Mouse (Mus musculus): ENCODE results near the gene Snx27. TPM values are rescaled to one million over a fixed set of nuclear protein-coding genes. Genes with fewer than 3 reads are reported as not detected.
A peak's percentile ranks its signal among the peaks of the same experiment; 100 is the strongest.

Snx27 gene
- polyA plus RNA-seq, 1 experiment, result 55.9 TPM

- Histone ChIP-seq H3K27ac (ENCODE audit: insufficient read depth, low read length) (no peak overlapping the region), H3K27me3 (ENCODE audit: control insufficient read depth, insufficient read depth, low read length) (no peaks in the 10 kb centered on the region), H3K4me3 (replicated peaks; ENCODE audit: insufficient read depth, low read depth, low read length) (no peak overlapping the region), H3K4me1 (ENCODE audit: control insufficient read depth, insufficient read depth, low read length) (no peaks in the 10 kb centered on the region)
- TF ChIP-seq CTCF (IDR thresholded peaks at IDR 0.05; ENCODE audit: borderline replicate concordance, insufficient read depth, low read depth, low read length), result no peak
- no peak for DNase-seq
- WGBS, result 87% methylated on average over 2 of the region's 2 CpGs
These were observed 55.8 kb downstream of the Snx27 start for GRCm38 (mm10) chr3:94526731-94527130.

GRCm38 (mm10) chr3:94506664-94507063 is 75.9 kb downstream of the Snx27 start:
- no peaks in the 10 kb centered on the region for H3K4me1 ChIP-seq (ENCODE audit: control insufficient read depth, insufficient read depth, low read length)
- no peaks in the 10 kb centered on the region for H3K27me3 ChIP-seq (ENCODE audit: control insufficient read depth, insufficient read depth, low read length)
- no peak for DNase-seq
- WGBS, result 96% methylated on average over 1 of the region's 1 CpGs
- H3K27ac ChIP-seq (ENCODE audit: insufficient read depth, low read length), result no peak overlapping the region
- TF ChIP-seq CTCF (IDR thresholded peaks at IDR 0.05; ENCODE audit: borderline replicate concordance, insufficient read depth, low read depth, low read length) (no peak), POLR2A (IDR thresholded peaks at IDR 0.05; ENCODE audit: borderline replicate concordance, insufficient read depth, low read length) (no peak)
- no peak overlapping the region for H3K4me3 ChIP-seq (replicated peaks; ENCODE audit: insufficient read depth, low read depth, low read length)

DNA sequence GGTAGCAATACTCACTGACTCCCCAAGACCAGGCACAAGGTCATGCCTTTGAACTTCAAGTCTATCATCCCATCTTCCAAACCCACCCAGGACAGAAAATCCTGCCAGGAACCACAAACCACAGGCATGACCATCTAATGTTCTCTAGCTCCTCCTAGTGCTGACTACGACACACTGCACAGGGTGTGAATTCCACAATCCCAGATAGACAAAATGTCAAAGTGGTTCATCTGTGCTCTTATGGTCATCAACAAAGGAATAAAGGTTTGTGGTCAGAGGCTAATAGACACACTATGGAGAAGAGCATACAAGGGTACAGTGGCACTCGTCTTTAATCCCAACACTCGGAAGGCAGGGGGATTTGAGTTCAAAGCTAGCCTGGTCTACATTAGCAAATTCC is 80.3 kb downstream of the Snx27 start:
- WGBS, result 72% methylated on average over 3 of the region's 3 CpGs

DNA sequence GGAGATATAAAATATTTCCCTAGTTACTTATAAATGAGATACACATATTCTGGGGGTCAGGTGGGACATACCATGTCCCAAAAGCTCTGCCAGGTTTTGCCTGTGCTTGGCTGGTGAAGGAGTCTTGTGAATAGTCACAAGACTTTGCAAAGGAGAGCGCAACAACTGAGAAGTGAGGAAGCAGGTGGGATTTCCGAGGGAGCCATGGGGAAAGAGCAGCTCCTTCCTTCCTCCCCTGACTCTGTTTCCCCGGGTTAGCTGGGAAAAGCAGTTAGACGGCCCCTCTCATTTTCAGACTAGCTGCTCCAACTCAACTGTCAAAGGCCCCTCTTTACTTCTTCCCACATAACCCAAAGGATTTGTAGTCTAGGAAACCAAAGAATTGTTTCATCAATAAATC is 85.4 kb downstream of the Snx27 start:
- H3K27ac ChIP-seq (ENCODE audit: insufficient read depth, low read length), result no peak overlapping the region
- TF ChIP-seq POLR2A (IDR thresholded peaks at IDR 0.05; ENCODE audit: borderline replicate concordance, insufficient read depth, low read length) (no peak), CTCF (IDR thresholded peaks at IDR 0.05; ENCODE audit: borderline replicate concordance, insufficient read depth, low read depth, low read length) (no peak)
- H3K4me1 ChIP-seq (ENCODE audit: control insufficient read depth, insufficient read depth, low read length), result no peaks in the 10 kb centered on the region
- H3K27me3 ChIP-seq (ENCODE audit: control insufficient read depth, insufficient read depth, low read length), result no peaks in the 10 kb centered on the region
- 82% methylated on average over 4 of the region's 4 CpGs for WGBS
- H3K4me3 ChIP-seq (replicated peaks; ENCODE audit: insufficient read depth, low read depth, low read length), result no peak overlapping the region
- DNase-seq, result no peak

More for the DNA sequence above, 80.3 kb downstream of the Snx27 start:
- Histone ChIP-seq H3K4me1 (ENCODE audit: control insufficient read depth, insufficient read depth, low read length) (no peaks in the 10 kb centered on the region), H3K27me3 (ENCODE audit: control insufficient read depth, insufficient read depth, low read length) (no peaks in the 10 kb centered on the region), H3K4me3 (replicated peaks; ENCODE audit: insufficient read depth, low read depth, low read length) (no peak overlapping the region), H3K27ac (ENCODE audit: insufficient read depth, low read length) (no peak overlapping the region)
- TF ChIP-seq POLR2A (IDR thresholded peaks at IDR 0.05; ENCODE audit: borderline replicate concordance, insufficient read depth, low read length) (no peak), CTCF (IDR thresholded peaks at IDR 0.05; ENCODE audit: borderline replicate concordance, insufficient read depth, low read depth, low read length) (peak; percentile 79)
- DNase-seq, result peak; percentile 37 to 38

DNA sequence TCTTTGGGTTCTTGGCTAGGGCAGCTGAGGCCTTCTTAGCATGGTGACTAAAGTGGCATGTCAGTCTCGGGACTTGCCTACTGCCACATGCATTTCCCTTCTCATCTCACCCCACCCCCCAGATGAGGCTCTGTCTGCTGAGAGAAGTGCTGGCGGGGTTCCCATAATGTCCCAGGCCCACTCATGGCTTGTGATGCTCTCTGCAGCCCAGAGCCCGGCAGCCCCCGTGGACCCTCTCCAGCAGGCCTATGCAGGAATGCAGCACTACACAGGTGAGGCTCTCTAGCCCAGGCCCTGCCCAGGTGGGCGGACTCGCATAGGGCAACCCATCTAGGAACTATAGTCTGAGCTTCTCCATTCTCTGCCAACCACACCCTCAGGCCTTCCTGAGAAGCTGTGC is 94.9 kb downstream of the Snx27 start:
- 48% methylated on average over 6 of the region's 6 CpGs for WGBS
- no peaks in the 10 kb centered on the region for H3K27me3 ChIP-seq (ENCODE audit: control insufficient read depth, insufficient read depth, low read length)
- no peak overlapping the region for H3K27ac ChIP-seq (ENCODE audit: insufficient read depth, low read length)
- peaks cover 30% of the 10 kb centered on the region for H3K4me1 ChIP-seq (ENCODE audit: control insufficient read depth, insufficient read depth, low read length)
- H3K4me3 ChIP-seq (replicated peaks; ENCODE audit: insufficient read depth, low read depth, low read length), result no peak overlapping the region
- TF ChIP-seq POLR2A (IDR thresholded peaks at IDR 0.05; ENCODE audit: borderline replicate concordance, insufficient read depth, low read length) (no peak), CTCF (IDR thresholded peaks at IDR 0.05; ENCODE audit: borderline replicate concordance, insufficient read depth, low read depth, low read length) (no peak)
- peak in 1 of 2 experiments; percentile 19 for DNase-seq

DNA sequence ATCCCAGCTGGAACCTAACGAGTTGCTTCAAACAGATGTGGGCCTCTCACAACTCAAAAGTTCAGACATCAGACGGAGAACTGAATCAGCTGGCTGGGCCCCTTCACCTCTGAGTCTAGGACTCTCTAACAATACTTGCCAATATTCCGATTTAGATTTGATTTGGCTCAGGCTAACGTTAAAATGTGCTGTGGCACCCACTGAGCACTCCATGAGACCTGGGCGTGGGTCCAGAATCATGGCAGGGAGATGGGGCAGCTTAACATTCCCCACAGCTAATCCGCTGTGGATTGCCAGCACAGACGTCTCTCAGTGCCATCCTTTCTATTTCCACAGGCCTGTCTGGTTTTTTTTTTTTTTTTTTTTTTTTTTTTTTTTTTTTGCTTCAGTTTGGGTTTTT is 96.6 kb downstream of the Snx27 start:
- H3K27ac ChIP-seq (ENCODE audit: insufficient read depth, low read length), result no peak overlapping the region
- TF ChIP-seq POLR2A (IDR thresholded peaks at IDR 0.05; ENCODE audit: borderline replicate concordance, insufficient read depth, low read length) (no peak), CTCF (IDR thresholded peaks at IDR 0.05; ENCODE audit: borderline replicate concordance, insufficient read depth, low read depth, low read length) (no peak)
- peak; percentile 29 for DNase-seq
- peaks cover 37% of the 10 kb centered on the region for H3K4me1 ChIP-seq (ENCODE audit: control insufficient read depth, insufficient read depth, low read length)
- no peak overlapping the region for H3K4me3 ChIP-seq (replicated peaks; ENCODE audit: insufficient read depth, low read depth, low read length)
- H3K27me3 ChIP-seq (ENCODE audit: control insufficient read depth, insufficient read depth, low read length), result no peaks in the 10 kb centered on the region
- 18% methylated on average over 7 of the region's 7 CpGs for WGBS

DNA sequence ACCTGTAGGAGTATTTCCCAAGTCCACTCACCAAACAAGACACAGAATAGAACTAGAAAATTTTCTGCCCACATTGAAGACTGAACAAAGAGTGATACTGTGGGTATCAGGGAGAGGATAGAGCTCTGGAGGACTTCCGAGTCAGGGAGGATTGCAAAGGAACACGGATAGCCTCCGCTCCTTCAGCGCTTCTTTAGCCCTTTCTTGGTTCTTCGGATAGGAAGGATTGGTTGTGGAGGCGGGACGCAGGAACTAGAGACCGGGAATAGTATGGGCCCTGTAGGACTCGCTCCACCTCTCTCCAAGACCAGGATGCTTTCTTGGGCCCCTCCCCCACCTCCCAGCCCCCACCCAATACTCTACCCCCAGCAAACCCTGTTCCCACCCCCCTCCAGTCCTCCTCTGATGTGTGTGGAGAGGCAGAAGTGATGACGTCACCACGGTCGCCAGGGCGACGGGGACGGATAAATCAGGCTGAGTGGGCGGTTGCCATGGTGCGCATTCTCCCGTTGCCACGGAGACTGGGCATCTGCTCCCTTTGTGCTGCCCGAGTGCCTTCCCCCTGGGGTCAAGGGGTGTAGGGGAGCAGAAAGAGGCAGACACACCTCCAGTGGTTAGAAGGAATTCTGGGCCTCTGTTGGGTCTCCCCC is 98.6 kb downstream of the Snx27 start:
- DNase-seq, result peak; percentile 84 to 90
- Histone ChIP-seq H3K27me3 (ENCODE audit: control insufficient read depth, insufficient read depth, low read length) (no peaks in the 10 kb centered on the region), H3K4me3 (replicated peaks; ENCODE audit: insufficient read depth, low read depth, low read length) (no peak overlapping the region), H3K4me1 (ENCODE audit: control insufficient read depth, insufficient read depth, low read length) (peaks cover 36% of the 10 kb centered on the region), H3K27ac (ENCODE audit: insufficient read depth, low read length) (peak overlapping the region; percentile 49; the same call in 1 of the 2 replicates)
- WGBS, result 15% methylated on average over 20 of the region's 20 CpGs
- TF ChIP-seq POLR2A (IDR thresholded peaks at IDR 0.05; ENCODE audit: borderline replicate concordance, insufficient read depth, low read length), result no peak
- no peak for TF ChIP-seq CTCF (IDR thresholded peaks at IDR 0.05; ENCODE audit: borderline replicate concordance, insufficient read depth, low read depth, low read length)

DNA sequence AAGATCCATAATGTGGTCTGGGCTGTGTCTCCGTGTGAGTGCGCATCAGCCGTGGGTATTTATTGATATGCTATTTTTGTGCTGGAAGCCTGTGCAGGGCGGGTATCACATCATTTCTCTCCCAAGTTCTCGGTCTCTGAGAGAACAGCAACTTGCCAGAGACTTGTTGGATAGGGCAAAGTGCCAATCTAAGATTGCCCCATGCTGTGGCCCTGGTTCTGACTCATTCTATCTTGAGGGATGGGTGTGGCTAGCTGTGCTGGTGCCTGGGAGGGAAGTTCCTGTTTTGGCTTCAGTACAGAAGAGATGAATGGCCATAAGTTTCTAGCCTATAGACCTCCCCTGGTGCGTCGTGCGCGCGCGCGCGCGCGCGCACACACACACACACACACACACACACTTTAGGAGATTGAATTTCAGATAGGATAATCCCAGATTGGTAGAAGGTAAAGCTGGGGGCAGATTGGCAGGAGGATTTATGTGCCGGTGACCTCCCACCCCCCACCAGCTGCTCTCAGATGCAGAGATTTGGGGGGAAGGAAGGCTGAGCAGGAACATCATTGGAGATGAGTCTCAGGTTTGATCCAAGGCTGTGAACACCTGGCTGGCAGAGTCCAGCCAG is 99.6 kb downstream of the Snx27 start:
- WGBS, result 79% methylated on average over 17 of the region's 17 CpGs
- Histone ChIP-seq H3K4me3 (replicated peaks; ENCODE audit: insufficient read depth, low read depth, low read length) (no peak overlapping the region), H3K4me1 (ENCODE audit: control insufficient read depth, insufficient read depth, low read length) (peaks cover 36% of the 10 kb centered on the region), H3K27me3 (ENCODE audit: control insufficient read depth, insufficient read depth, low read length) (no peaks in the 10 kb centered on the region), H3K27ac (ENCODE audit: insufficient read depth, low read length) (no peak overlapping the region)
- peak; percentile 59 to 67 for DNase-seq
- no peak for TF ChIP-seq CTCF (IDR thresholded peaks at IDR 0.05; ENCODE audit: borderline replicate concordance, insufficient read depth, low read depth, low read length)
- TF ChIP-seq POLR2A (IDR thresholded peaks at IDR 0.05; ENCODE audit: borderline replicate concordance, insufficient read depth, low read length), result no peak
